Mouse (Mus musculus): Measurements from ENCODE around the gene Naif1. TPM values are rescaled to one million over a fixed set of nuclear protein-coding genes. Genes with fewer than 3 reads are reported as not detected.

Gene Naif1
- polyA plus RNA-seq, 1 experiment from 2014 or later = 2.4 TPM

- H3K27me3 ChIP-seq = no peaks in the 10 kb centered on the region
- no peak overlapping the region for H3K27ac ChIP-seq (replicated peaks)
- H3K9ac ChIP-seq = no peak overlapping the region
- 44% methylated on average over 8 of the region's 8 CpGs for WGBS (ENCODE audit: insufficient replicate concordance)
- H3K9me3 ChIP-seq (replicated peaks) = no peaks in the 10 kb centered on the region
- H3K4me1 ChIP-seq (replicated peaks) = peaks cover 60% of the 10 kb centered on the region
- no peak overlapping the region for H3K4me3 ChIP-seq (replicated peaks)
- peak overlapping the region; percentile 4; the same call in 1 of the 2 replicates for H3K4me2 ChIP-seq
- no peaks in the 10 kb centered on the region for H3K36me3 ChIP-seq (replicated peaks)
- ATAC-seq (ENCODE audit: insufficient read depth) = no peak; the same call in 1 of the 2 replicates
These were observed 22.0 kb upstream of the Naif1 start for GRCm38 (mm10) chr2:32428262-32428722.

- Histone ChIP-seq H3K4me3 (replicated peaks) (no peak overlapping the region), H3K36me3 (replicated peaks) (no peaks in the 10 kb centered on the region), H3K4me1 (replicated peaks) (peaks cover 50% of the 10 kb centered on the region), H3K27ac (replicated peaks) (no peak overlapping the region), H3K9me3 (replicated peaks) (no peaks in the 10 kb centered on the region), H3K9ac (no peak overlapping the region), H3K27me3 (no peaks in the 10 kb centered on the region), H3K4me2 (no peak overlapping the region)
- ATAC-seq (ENCODE audit: insufficient read depth) = no peak
- WGBS (ENCODE audit: insufficient replicate concordance) = 36% methylated on average over 4 of the region's 4 CpGs
These were observed 20.9 kb upstream of the Naif1 start for GRCm38 (mm10) chr2:32429215-32429891.

GRCm38 (mm10) chr2:32430701-32431676 lies 19.3 kb upstream of the Naif1 start:
- H3K9me3 ChIP-seq (replicated peaks) = no peaks in the 10 kb centered on the region
- H3K4me1 ChIP-seq (replicated peaks) = peaks cover 36% of the 10 kb centered on the region
- H3K27ac ChIP-seq (replicated peaks) = no peak overlapping the region
- H3K4me3 ChIP-seq (replicated peaks) = no peak overlapping the region
- H3K36me3 ChIP-seq (replicated peaks) = no peaks in the 10 kb centered on the region
- H3K4me2 ChIP-seq = no peak overlapping the region
- ATAC-seq (ENCODE audit: insufficient read depth) = no peak
- 58% methylated on average over 18 of the region's 18 CpGs for WGBS (ENCODE audit: insufficient replicate concordance)
- no peak overlapping the region for H3K9ac ChIP-seq
- H3K27me3 ChIP-seq = no peaks in the 10 kb centered on the region

- Histone ChIP-seq H3K9ac (no peak overlapping the region), H3K9me3 (replicated peaks) (no peaks in the 10 kb centered on the region), H3K36me3 (replicated peaks) (no peaks in the 10 kb centered on the region), H3K4me2 (no peak overlapping the region), H3K27ac (replicated peaks) (peak overlapping the region; percentile 39; the same call in 1 of the 2 replicates), H3K4me3 (replicated peaks) (no peak overlapping the region), H3K27me3 (no peaks in the 10 kb centered on the region), H3K4me1 (replicated peaks) (peaks cover 30% of the 10 kb centered on the region)
- WGBS (ENCODE audit: insufficient replicate concordance) = 50% methylated on average over 3 of the region's 3 CpGs
- ATAC-seq (ENCODE audit: insufficient read depth) = peak; percentile 42; the same call in 1 of the 2 replicates
These were observed 13.4 kb upstream of the Naif1 start for GRCm38 (mm10) chr2:32436686-32437372.

GRCm38 (mm10) chr2:32437612-32438166 lies 12.6 kb upstream of the Naif1 start:
- Histone ChIP-seq H3K9me3 (replicated peaks) (no peaks in the 10 kb centered on the region), H3K9ac (no peak overlapping the region), H3K27me3 (no peaks in the 10 kb centered on the region), H3K4me1 (replicated peaks) (peaks cover 35% of the 10 kb centered on the region), H3K4me2 (no peak overlapping the region), H3K36me3 (replicated peaks) (no peaks in the 10 kb centered on the region), H3K4me3 (replicated peaks) (no peak overlapping the region), H3K27ac (replicated peaks) (peak overlapping the region; percentile 36; the same call in 1 of the 2 replicates)
- WGBS (ENCODE audit: insufficient replicate concordance) = 24% methylated on average over 2 of the region's 2 CpGs
- ATAC-seq (ENCODE audit: insufficient read depth) = no peak

GRCm38 (mm10) chr2:32438733-32439132 lies 11.5 kb upstream of the Naif1 start:
- H3K4me3 ChIP-seq (replicated peaks) = no peak overlapping the region
- no peaks in the 10 kb centered on the region for H3K27me3 ChIP-seq
- WGBS (ENCODE audit: insufficient replicate concordance) = 63% methylated on average over 3 of the region's 3 CpGs
- H3K27ac ChIP-seq (replicated peaks) = no peak overlapping the region
- no peaks in the 10 kb centered on the region for H3K36me3 ChIP-seq (replicated peaks)
- H3K4me2 ChIP-seq = no peak overlapping the region
- H3K9ac ChIP-seq = no peak overlapping the region
- H3K4me1 ChIP-seq (replicated peaks) = peaks cover 45% of the 10 kb centered on the region
- no peak for ATAC-seq (ENCODE audit: insufficient read depth)
- no peaks in the 10 kb centered on the region for H3K9me3 ChIP-seq (replicated peaks)

- H3K27me3 ChIP-seq = no peaks in the 10 kb centered on the region
- no peak overlapping the region for H3K9ac ChIP-seq
- no peak overlapping the region for H3K4me2 ChIP-seq
- no peak overlapping the region for H3K27ac ChIP-seq (replicated peaks)
- ATAC-seq (ENCODE audit: insufficient read depth) = no peak
- no peak overlapping the region for H3K4me3 ChIP-seq (replicated peaks)
- H3K9me3 ChIP-seq (replicated peaks) = no peaks in the 10 kb centered on the region
- H3K4me1 ChIP-seq (replicated peaks) = peaks cover 49% of the 10 kb centered on the region
- H3K36me3 ChIP-seq (replicated peaks) = no peaks in the 10 kb centered on the region
- 71% methylated on average over 6 of the region's 6 CpGs for WGBS (ENCODE audit: insufficient replicate concordance)
These were observed 11.1 kb upstream of the Naif1 start for GRCm38 (mm10) chr2:32439177-32439576.

- no peak overlapping the region for H3K9ac ChIP-seq
- H3K4me1 ChIP-seq (replicated peaks) = peaks cover 53% of the 10 kb centered on the region
- 60% methylated on average over 2 of the region's 2 CpGs for WGBS (ENCODE audit: insufficient replicate concordance)
- H3K4me3 ChIP-seq (replicated peaks) = no peak overlapping the region
- H3K9me3 ChIP-seq (replicated peaks) = no peaks in the 10 kb centered on the region
- H3K36me3 ChIP-seq (replicated peaks) = 0 out of 2 replicates have a peak, but pooled peaks cover 6% of the 10 kb centered on the region
- ATAC-seq (ENCODE audit: insufficient read depth) = no peak
- no peaks in the 10 kb centered on the region for H3K27me3 ChIP-seq
- no peak overlapping the region for H3K4me2 ChIP-seq
- no peak overlapping the region for H3K27ac ChIP-seq (replicated peaks)
These were observed 10.1 kb upstream of the Naif1 start for GRCm38 (mm10) chr2:32440164-32440563.

- WGBS (ENCODE audit: insufficient replicate concordance) = 67% methylated on average over 1 of the region's 1 CpGs
- 0 out of 2 replicates have a peak, but pooled peaks cover 6% of the 10 kb centered on the region for H3K36me3 ChIP-seq (replicated peaks)
- H3K4me2 ChIP-seq = no peak overlapping the region
- no peaks in the 10 kb centered on the region for H3K9me3 ChIP-seq (replicated peaks)
- no peaks in the 10 kb centered on the region for H3K27me3 ChIP-seq
- H3K9ac ChIP-seq = no peak overlapping the region
- no peak overlapping the region for H3K27ac ChIP-seq (replicated peaks)
- H3K4me3 ChIP-seq (replicated peaks) = no peak overlapping the region
- 0 out of 2 replicates have a peak, but pooled peaks have one; percentile 31 for ATAC-seq (ENCODE audit: insufficient read depth)
- H3K4me1 ChIP-seq (replicated peaks) = peaks cover 57% of the 10 kb centered on the region
These were observed 9.6 kb upstream of the Naif1 start for GRCm38 (mm10) chr2:32440632-32441031.

- Histone ChIP-seq H3K9ac (no peak overlapping the region), H3K4me1 (replicated peaks) (peaks cover 60% of the 10 kb centered on the region), H3K27me3 (no peaks in the 10 kb centered on the region), H3K4me3 (replicated peaks) (no peak overlapping the region), H3K9me3 (replicated peaks) (no peaks in the 10 kb centered on the region), H3K4me2 (no peak overlapping the region), H3K27ac (replicated peaks) (no peak overlapping the region), H3K36me3 (replicated peaks) (0 out of 2 replicates have a peak, but pooled peaks cover 6% of the 10 kb centered on the region)
- ATAC-seq (ENCODE audit: insufficient read depth) = no peak
- WGBS (ENCODE audit: insufficient replicate concordance) = 74% methylated on average over 2 of the region's 2 CpGs
These were observed 8.7 kb upstream of the Naif1 start for GRCm38 (mm10) chr2:32441550-32441949.

Measured in liver, embryonic 15.5 days (tissue).